Mouse (Mus musculus) heart, adult 2 months (tissue): Measurements from ENCODE around the gene Sapcd1. TPM values are rescaled to one million over a fixed set of nuclear protein-coding genes. Genes with fewer than 3 reads are reported as not detected.

Source experiments
- DNase-seq, 2 experiments: peaks; one replicate each; pipeline ENCODE4 v3.0.0; 2021
- H3K27ac ChIP-seq: fragments of 200-600 bp; 2 replicates; pipeline ENCODE4 v1.8.1; 2022
- H3K27me3 ChIP-seq: fragments of 200-500 bp; 2 replicates; pipeline ENCODE4 v1.6.1; 2012; ENCODE audit warnings: mild to moderate bottlenecking, low read length, inconsistent platforms, mixed read lengths; ENCODE audit not compliant: control insufficient read depth, insufficient read depth
- H3K36me3 ChIP-seq: fragments of 200-500 bp; 2 replicates; pipeline ENCODE4 v1.6.1; 2012; ENCODE audit warnings: low read length, inconsistent platforms; ENCODE audit not compliant: control insufficient read depth, insufficient read depth
- H3K4me1 ChIP-seq: fragments of 200-500 bp; 2 replicates; pipeline ENCODE4 v1.6.1; 2011; ENCODE audit warnings: low read length; ENCODE audit not compliant: control insufficient read depth, insufficient read depth
- H3K4me3 ChIP-seq: fragments of 200-600 bp; 2 replicates; pipeline ENCODE4 v1.8.1; 2022
- H3K79me2 ChIP-seq: fragments of 200-500 bp; replicated peaks from 2 replicates; pipeline ENCODE4 v1.6.1; 2012; ENCODE audit warnings: mild to moderate bottlenecking, inconsistent platforms, low read length, moderate library complexity, mixed read lengths; ENCODE audit not compliant: control insufficient read depth, insufficient read depth
- H3K9ac ChIP-seq: fragments of 200-500 bp; 2 replicates; pipeline ENCODE4 v1.6.1; 2012; ENCODE audit warnings: low read depth, mild to moderate bottlenecking, control low read depth, inconsistent platforms, low read length, mixed read lengths
- CTCF ChIP-seq: fragments of 200-600 bp; IDR thresholded peaks from 2 replicates; pipeline ENCODE4 v1.8.1; 2022; ENCODE audit warnings: antibody characterized with exemption, mild to moderate bottlenecking, moderate library complexity
- EP300 ChIP-seq: fragments of 200-500 bp; IDR thresholded peaks from 2 replicates; pipeline ENCODE4 v1.6.1; 2011; ENCODE audit warnings: low read depth, low read length, control low read depth; ENCODE audit not compliant: insufficient read depth
- POLR2A ChIP-seq: fragments of 200-500 bp; IDR thresholded peaks from 2 replicates; pipeline ENCODE4 v1.6.1; 2011; ENCODE audit warnings: mild to moderate bottlenecking, low read depth, low read length, control low read depth; ENCODE audit not compliant: insufficient read depth
- WGBS: fragments of 180-500 bp; shearing (Covaris S2); methylation state at CpG from one replicate; pipeline ENCODE4 v1.1.7; 2018; 5-methylcytosine and 5-hydroxymethylcytosine counted together
- intact Hi-C: fragments of 180-260 bp; cut with DNase I; formaldehyde crosslinking; loops from one replicate; pipeline ENCODE4 v1.15.1; 2025
- polyA plus RNA-seq: library from polyadenylated mRNA; depleted of rRNA; stranded (reverse); fragments of >200 nt; gene quantifications from 2 replicates; pipeline ENCODE4 v1.2.3, GENCODE M21; 2012
- total RNA-seq, 2 experiments: library from RNA; stranded (reverse); gene quantifications; 2 replicates each; pipeline ENCODE4 v1.2.3; 2021

Sapcd1 gene
- total and polyA plus RNA-seq, 3 experiments = 0.20 TPM; not detected in 2

DNA sequence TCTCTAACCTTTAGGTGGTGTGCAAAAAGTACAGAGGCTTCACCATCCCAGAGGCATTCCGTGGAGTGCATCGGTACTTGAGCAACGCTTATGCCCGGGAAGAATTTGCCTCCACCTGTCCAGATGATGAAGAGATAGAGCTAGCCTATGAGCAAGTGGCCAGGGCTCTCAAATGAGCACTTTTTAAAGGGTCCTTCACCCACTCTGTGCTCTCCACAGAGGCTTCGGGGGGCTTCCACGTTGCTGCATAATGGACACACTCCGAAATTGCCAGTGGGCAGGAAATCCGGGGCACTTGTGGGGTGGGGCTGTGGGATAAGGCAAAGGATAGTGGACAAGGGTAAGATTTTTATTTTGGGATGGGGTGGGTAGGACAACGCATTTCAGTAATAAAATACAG, 30.5 kb upstream of the Sapcd1 start:
- H3K4me3 ChIP-seq = no peak overlapping the region

DNA sequence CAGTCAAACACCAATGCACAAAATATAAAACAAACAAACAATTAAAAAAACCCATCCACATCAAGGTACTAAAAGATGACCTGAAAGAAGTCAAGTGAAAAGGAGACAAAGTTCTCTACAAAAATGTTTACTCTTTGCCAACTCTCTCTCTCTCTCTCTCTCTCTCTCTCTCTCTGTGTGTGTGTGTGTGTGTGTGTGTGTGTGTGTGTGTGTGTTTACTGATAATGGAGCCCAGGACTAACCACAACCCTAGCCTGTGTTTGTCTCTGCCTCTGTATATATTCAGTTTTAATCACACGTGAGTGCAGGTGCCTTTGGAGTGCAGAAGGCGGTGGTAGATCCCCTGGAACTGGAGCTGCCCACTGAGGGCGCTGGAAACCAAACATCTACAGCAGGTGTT, 29.3 kb upstream of the Sapcd1 start:
- H3K4me1 ChIP-seq = peaks cover 14% of the 10 kb centered on the region
- no peak for DNase-seq
- TF ChIP-seq EP300 (no peak), POLR2A (no peak), CTCF (no peak)
- H3K9ac ChIP-seq = no peak overlapping the region
- H3K27ac ChIP-seq = no peak overlapping the region
- H3K4me3 ChIP-seq = no peak overlapping the region
- intact Hi-C loops = no loop called here
- WGBS = 78% methylated on average over 3 of the region's 3 CpGs
- H3K36me3 ChIP-seq = peaks cover 9% of the 10 kb centered on the region
- H3K79me2 ChIP-seq = no peaks in the 10 kb centered on the region
- H3K27me3 ChIP-seq = no peaks in the 10 kb centered on the region

More for the DNA sequence above, 30.5 kb upstream of the Sapcd1 start:
- H3K27me3 ChIP-seq = no peaks in the 10 kb centered on the region
- H3K9ac ChIP-seq = no peak overlapping the region
- no peak for DNase-seq
- H3K79me2 ChIP-seq = no peaks in the 10 kb centered on the region
- no peak for TF ChIP-seq EP300
- no peak for TF ChIP-seq CTCF
- TF ChIP-seq POLR2A = no peak
- peaks cover 8% of the 10 kb centered on the region for H3K4me1 ChIP-seq
- intact Hi-C loops = loop anchor here (2.0 kb wide), 1 partner anchor 30 kb away; the partner anchor contains the start of gene Abhd16a
- peaks cover 8% of the 10 kb centered on the region for H3K36me3 ChIP-seq
- H3K27ac ChIP-seq = peak overlapping the region; percentile 92
- 51% methylated on average over 9 of the region's 9 CpGs for WGBS

DNA sequence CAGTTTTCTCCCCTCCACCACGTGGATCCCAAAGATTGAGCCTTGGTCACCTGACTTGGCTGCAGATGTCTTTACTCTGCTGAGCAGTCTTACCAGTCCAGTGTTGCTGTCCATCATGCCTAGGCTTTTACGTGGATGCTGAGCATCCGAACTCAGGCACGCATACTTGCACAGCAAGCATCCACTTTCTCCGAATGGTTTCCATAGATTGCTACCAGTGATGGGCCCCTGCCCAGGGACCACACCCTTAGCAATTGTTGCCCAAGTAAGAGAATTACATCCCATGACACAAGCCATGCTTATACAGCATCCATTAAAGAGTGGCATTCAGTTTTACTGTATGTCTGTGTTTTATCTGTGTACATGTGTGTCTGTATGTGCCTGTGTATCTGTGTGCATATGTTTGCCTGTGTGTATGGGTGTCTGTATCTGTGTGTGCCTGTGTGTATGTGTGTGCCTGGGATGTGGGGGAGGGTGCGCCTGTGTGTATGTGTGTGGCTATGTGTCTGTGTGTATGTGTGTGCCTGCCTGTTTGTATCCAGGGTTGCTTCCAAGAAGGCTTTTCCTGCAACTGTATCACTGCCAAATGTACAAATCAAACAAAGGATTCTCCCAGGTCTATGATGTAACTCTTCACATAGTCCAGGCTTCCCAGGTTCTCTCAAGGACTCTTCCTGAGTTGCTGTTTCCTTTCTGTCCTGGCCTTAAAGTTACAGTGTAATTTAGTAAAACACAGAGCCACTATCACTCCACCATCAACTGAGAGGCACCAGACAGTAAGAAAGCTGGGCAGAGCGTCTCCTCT, 28.1 kb upstream of the Sapcd1 start:
- no peaks in the 10 kb centered on the region for H3K79me2 ChIP-seq
- intact Hi-C loops = no loop called here
- WGBS = 51% methylated on average over 7 of the region's 7 CpGs
- H3K36me3 ChIP-seq = peaks cover 9% of the 10 kb centered on the region
- no peak overlapping the region for H3K4me3 ChIP-seq
- H3K27ac ChIP-seq = peak overlapping the region; percentile 38
- H3K27me3 ChIP-seq = no peaks in the 10 kb centered on the region
- peaks cover 14% of the 10 kb centered on the region for H3K4me1 ChIP-seq
- no peak overlapping the region for H3K9ac ChIP-seq
- no peak; the same call in 1 of the 2 replicates for TF ChIP-seq POLR2A
- TF ChIP-seq CTCF = no peak
- 0 out of 2 replicates have a peak, but pooled peaks have one; percentile 12 for TF ChIP-seq EP300
- DNase-seq = no peak

DNA sequence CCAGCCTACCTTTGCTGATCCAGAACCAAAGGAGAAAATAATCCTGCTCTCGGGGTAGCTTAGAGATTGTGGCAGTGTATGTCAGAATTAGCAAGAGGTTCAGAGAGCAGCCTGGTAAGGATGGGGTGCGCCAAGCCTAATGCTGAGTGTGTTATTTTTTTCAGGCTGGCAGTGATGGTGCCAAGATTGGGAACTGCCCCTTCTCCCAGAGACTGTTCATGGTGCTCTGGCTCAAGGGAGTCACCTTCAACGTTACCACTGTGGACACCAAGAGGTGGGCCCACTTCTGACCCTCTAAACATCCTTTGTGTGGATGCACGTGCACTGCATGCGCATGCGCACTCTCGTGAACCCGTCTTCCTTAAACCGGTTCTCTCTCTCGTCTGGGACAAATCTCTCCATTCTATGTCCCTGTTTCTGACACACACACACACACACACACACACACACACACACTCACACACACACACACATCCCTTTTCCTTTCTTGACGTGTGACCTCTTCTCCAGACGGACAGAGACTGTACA, 24.5 kb upstream of the Sapcd1 start:
- Histone ChIP-seq H3K27ac (peak overlapping the region; percentile 95), H3K36me3 (peaks cover 7% of the 10 kb centered on the region), H3K79me2 (no peaks in the 10 kb centered on the region), H3K4me1 (peaks cover 18% of the 10 kb centered on the region), H3K4me3 (peak overlapping the region; percentile 64; the same call in 1 of the 2 replicates), H3K27me3 (no peaks in the 10 kb centered on the region), H3K9ac (no peak overlapping the region)
- WGBS = 38% methylated on average over 12 of the region's 12 CpGs
- DNase-seq = no peak
- intact Hi-C loops = no loop called here
- TF ChIP-seq EP300 = no peak
- no peak for TF ChIP-seq POLR2A

DNA sequence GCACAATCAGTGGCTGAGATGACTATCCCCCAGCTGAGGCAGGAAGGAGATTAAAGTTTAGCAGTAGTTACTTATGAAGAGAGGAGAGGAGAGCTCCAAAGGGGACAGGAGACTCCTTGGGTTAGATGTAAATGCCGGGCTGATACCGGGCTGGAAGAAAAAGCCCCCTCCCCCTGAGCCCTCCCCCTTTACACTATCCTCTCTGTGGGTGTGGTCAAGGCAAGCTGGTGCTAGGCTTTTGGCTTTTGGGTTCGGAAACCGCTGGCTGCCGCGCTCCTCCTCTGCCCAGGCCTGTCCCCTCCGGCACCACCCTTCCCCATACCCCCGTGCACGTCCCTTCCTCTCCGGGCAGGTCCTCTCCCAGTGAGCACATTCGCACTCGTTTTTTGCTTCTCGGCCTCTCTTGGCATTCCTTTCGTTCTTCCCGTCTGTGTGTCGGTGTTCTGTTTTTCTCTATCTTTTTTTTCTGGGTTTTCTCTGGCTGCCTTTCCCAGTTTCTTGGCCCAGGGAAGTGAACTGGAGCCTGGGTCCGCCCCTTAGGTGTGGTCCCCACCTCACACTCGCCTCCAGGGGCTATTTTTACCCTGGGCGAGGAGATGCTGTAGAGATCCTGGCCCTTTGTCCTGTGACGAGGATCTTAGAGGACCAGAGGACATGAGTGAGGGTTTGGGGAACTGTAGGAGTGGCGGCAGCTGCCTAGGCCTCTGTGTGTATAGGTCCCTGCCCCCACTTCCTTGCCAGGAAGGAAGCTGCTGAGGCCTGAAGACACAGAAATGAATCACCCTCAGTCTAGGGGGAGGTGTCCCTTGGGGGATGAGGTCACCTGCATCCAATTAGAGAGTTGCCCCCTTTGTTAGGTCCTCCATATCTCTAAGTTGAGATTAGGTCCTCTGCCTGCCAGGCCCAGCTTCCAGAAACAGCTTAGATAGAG, 23.6 kb upstream of the Sapcd1 start:
- TF ChIP-seq POLR2A = peak; percentile 84
- TF ChIP-seq EP300 = peak; percentile 84
- no peak for TF ChIP-seq CTCF
- Histone ChIP-seq H3K36me3 (peaks cover 7% of the 10 kb centered on the region), H3K27me3 (no peaks in the 10 kb centered on the region), H3K9ac (peak overlapping the region; percentile 70), H3K4me3 (peak overlapping the region; percentile 64), H3K27ac (peak overlapping the region; percentile 95), H3K4me1 (peaks cover 18% of the 10 kb centered on the region), H3K79me2 (no peaks in the 10 kb centered on the region)
- 8% methylated on average over 21 of the region's 21 CpGs for WGBS
- intact Hi-C loops = no loop called here
- DNase-seq = peak; percentile 82 to 90
